Mouse (Mus musculus): ENCODE results near the gene Sfn. TPM values are rescaled to one million over a fixed set of nuclear protein-coding genes. Genes with fewer than 3 reads are reported as not detected.
A peak's percentile ranks its signal among the peaks of the same experiment; 100 is the strongest.

The Sfn gene
- polyA plus RNA-seq, 1 experiment, result 0.06 TPM

DNA sequence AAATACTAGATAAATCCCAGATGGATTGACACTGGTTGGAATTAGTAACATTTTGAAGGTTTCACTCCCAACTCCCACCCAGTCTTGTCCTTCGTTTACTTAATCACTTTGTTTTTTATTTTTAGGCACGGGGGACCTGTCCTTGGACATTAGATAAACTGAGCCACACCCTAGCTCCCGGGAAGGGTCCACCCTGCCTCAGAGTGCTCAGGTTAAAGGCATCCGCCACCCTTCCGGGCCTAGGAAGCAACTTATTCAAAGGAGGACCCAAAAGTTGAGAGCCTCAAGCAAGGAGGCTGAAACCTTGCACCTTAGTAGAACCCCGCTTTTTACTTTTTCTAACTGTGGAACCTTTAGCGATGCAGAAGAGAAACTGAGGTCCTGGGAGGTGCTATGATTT lies 2.9 kb downstream of the Sfn start:
- peaks cover 38% of the 10 kb centered on the region for H3K27me3 ChIP-seq (ENCODE audit: control insufficient read depth)
- H3K4me1 ChIP-seq (ENCODE audit: control insufficient read depth), result peaks cover 25% of the 10 kb centered on the region
- H3K36me3 ChIP-seq (ENCODE audit: control insufficient read depth), result no peaks in the 10 kb centered on the region
- TF ChIP-seq TAL1 (IDR thresholded peaks at IDR 0.05; ENCODE audit: low read length), result no peak
- TF ChIP-seq GATA1 (IDR thresholded peaks at IDR 0.05; ENCODE audit: low read length), result no peak
- no peaks in the 10 kb centered on the region for H3K9me3 ChIP-seq (ENCODE audit: control insufficient read depth, low read length)
- peak overlapping the region; percentile 64 for H3K4me3 ChIP-seq (replicated peaks)

DNA sequence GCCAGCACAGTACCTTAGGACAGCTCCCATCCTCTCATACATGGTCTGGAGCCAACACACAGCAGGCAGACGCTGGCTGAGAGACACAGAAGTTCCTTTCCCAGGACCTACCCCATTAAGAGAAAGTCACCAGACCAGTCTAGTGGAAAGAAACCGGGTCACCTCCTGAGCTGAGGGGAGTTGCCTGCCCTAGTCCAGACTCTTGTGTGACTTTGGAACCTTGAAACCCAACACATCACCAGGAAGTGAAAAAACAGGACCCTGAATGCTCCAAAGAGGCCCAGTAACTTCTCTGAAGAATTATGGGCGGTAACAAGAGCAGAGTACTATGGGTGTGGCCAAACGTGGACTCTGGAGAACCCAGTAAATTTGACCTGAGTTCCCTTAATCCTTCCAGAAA lies 3.4 kb downstream of the Sfn start:
- H3K9me3 ChIP-seq (ENCODE audit: control insufficient read depth, low read length), result no peaks in the 10 kb centered on the region
- H3K4me3 ChIP-seq (replicated peaks), result peak overlapping the region; percentile 64
- TF ChIP-seq TAL1 (IDR thresholded peaks at IDR 0.05; ENCODE audit: low read length) (no peak), GATA1 (IDR thresholded peaks at IDR 0.05; ENCODE audit: low read length) (no peak)
- H3K4me1 ChIP-seq (ENCODE audit: control insufficient read depth), result peaks cover 25% of the 10 kb centered on the region
- H3K36me3 ChIP-seq (ENCODE audit: control insufficient read depth), result no peaks in the 10 kb centered on the region
- H3K27me3 ChIP-seq (ENCODE audit: control insufficient read depth), result peaks cover 38% of the 10 kb centered on the region

DNA sequence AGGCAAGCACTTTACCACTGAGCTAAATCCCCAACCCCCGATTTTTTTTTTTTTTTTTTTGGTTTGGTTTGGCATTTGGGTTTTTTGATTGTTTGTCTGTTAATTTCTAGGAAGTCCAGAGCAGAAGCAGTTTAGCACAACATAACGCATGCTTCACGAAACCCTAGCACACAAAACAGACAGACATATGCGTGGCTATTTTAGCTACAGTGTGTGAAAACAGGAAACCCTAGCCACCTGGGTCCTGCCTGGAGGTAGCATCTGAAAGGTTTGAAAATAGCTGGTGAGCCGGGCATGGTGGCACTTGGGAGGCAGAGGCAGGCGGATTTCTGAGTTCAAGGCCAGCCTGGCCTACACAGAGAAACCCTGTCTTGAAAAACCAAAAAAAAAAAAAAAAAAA lies 5.9 kb downstream of the Sfn start:
- Histone ChIP-seq H3K36me3 (ENCODE audit: control insufficient read depth) (peaks cover 9% of the 10 kb centered on the region), H3K9me3 (ENCODE audit: control insufficient read depth, low read length) (no peaks in the 10 kb centered on the region), H3K4me1 (ENCODE audit: control insufficient read depth) (peaks cover 20% of the 10 kb centered on the region), H3K27me3 (ENCODE audit: control insufficient read depth) (peaks cover 26% of the 10 kb centered on the region), H3K4me3 (replicated peaks) (no peak overlapping the region)
- TF ChIP-seq GATA1 (IDR thresholded peaks at IDR 0.05; ENCODE audit: low read length) (no peak), TAL1 (IDR thresholded peaks at IDR 0.05; ENCODE audit: low read length) (no peak)

DNA sequence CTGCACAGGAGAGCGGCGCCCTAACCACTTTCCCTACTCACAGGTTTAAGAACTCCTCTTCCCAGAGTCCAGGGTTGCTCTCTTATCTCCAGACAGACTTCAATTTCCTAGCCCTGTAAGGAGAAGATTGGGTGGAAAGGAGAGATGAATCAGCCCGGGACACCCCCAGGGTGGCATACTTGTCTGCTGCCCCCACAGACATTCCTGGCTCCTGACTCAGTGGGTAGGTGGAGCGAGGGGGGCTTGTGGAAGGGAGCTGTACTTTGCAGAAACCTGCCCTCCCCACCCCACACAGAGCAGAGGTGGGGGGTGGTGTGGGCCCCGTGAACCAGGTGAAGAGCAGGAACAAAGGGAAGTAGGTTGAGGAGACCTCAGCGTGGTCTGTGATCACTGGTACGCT lies 6.4 kb downstream of the Sfn start:
- Histone ChIP-seq H3K36me3 (ENCODE audit: control insufficient read depth) (peaks cover 14% of the 10 kb centered on the region), H3K4me1 (ENCODE audit: control insufficient read depth) (peaks cover 20% of the 10 kb centered on the region), H3K9me3 (ENCODE audit: control insufficient read depth, low read length) (no peaks in the 10 kb centered on the region), H3K27me3 (ENCODE audit: control insufficient read depth) (peaks cover 24% of the 10 kb centered on the region), H3K4me3 (replicated peaks) (no peak overlapping the region)
- TF ChIP-seq GATA1 (IDR thresholded peaks at IDR 0.05; ENCODE audit: low read length) (no peak), TAL1 (IDR thresholded peaks at IDR 0.05; ENCODE audit: low read length) (no peak)

DNA sequence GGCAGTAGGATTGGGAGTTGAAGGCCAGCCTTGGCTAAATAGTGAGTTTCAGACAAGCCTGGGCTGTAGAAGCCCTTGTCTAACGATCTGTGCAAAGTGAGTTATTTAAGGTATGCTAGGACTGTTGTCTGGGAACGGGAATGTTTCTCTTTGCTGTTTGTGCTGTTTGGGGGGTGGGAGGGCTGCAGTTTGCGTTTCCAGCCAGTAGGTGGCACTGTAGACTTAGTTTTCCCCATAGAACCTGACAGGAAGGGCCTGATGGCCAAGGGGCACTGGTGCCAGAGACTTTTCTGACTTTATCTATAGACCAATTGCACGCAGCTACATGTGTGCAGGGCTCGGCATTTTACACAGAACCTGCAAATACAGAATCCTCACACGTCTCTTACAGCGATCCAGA lies 9.4 kb downstream of the Sfn start:
- TF ChIP-seq GATA1 (IDR thresholded peaks at IDR 0.05; ENCODE audit: low read length), result no peak
- no peak for TF ChIP-seq TAL1 (IDR thresholded peaks at IDR 0.05; ENCODE audit: low read length)
- no peak overlapping the region for H3K4me3 ChIP-seq (replicated peaks)
- H3K27me3 ChIP-seq (ENCODE audit: control insufficient read depth), result no peaks in the 10 kb centered on the region
- H3K4me1 ChIP-seq (ENCODE audit: control insufficient read depth), result no peaks in the 10 kb centered on the region
- H3K36me3 ChIP-seq (ENCODE audit: control insufficient read depth), result peaks cover 43% of the 10 kb centered on the region
- no peaks in the 10 kb centered on the region for H3K9me3 ChIP-seq (ENCODE audit: control insufficient read depth, low read length)

DNA sequence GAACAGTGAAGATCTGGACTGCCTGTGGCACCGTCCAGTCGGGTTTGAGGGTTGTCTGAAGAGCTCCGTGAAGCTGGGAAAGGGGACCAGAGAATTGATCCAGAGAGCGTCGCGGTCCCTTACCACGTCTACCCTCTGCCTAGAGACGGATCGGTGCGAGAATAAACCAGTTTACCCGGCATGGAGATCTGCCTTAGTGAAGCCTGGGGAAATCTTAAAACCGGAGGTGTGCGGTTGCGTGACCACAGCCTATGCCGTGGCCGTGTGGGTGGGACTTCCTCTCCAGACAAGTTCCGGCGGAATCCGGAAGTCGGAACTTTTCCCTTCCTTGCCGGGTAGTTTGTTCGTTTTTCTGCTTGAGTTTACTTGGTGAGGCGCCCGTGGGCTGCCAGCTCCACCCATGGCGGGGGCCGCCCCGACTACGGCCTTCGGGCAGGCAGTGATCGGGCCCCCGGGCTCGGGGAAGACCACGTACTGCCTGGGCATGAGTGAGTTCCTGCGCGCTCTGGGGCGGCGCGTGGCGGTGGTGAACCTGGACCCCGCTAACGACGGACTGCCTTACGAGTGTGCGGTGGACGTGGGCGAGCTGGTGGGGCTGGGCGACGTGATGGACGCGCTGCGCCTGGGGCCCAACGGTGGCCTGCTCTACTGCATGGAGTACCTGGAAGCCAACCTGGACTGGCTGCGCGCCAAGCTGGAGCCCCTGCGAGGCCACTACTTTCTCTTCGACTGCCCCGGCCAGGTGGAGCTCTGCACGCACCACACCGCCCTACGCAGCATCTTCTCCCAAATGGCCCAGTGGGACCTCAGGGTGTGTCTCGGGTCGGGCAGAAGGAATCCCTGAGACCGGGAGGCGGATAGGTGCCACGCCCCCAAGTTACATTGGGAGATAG lies 17.7 kb downstream of the Sfn start, which contains the start of gene Gpn2:
Gene Gpn2 (plus strand): TSS at position 304 of the 893 bp plus-strand sequence.
- no peaks in the 10 kb centered on the region for H3K9me3 ChIP-seq (ENCODE audit: control insufficient read depth, low read length)
- TF ChIP-seq GATA1 (IDR thresholded peaks at IDR 0.05; ENCODE audit: low read length) (no peak), TAL1 (IDR thresholded peaks at IDR 0.05; ENCODE audit: low read length) (no peak)
- H3K27me3 ChIP-seq (ENCODE audit: control insufficient read depth), result no peaks in the 10 kb centered on the region
- peak within 1 kb of the TSS; percentile 83 for H3K4me3 ChIP-seq (replicated peaks)
- peaks cover 24% of the 10 kb centered on the region for H3K4me1 ChIP-seq (ENCODE audit: control insufficient read depth)
- peaks cover 68% of the 10 kb centered on the region for H3K36me3 ChIP-seq (ENCODE audit: control insufficient read depth)

DNA sequence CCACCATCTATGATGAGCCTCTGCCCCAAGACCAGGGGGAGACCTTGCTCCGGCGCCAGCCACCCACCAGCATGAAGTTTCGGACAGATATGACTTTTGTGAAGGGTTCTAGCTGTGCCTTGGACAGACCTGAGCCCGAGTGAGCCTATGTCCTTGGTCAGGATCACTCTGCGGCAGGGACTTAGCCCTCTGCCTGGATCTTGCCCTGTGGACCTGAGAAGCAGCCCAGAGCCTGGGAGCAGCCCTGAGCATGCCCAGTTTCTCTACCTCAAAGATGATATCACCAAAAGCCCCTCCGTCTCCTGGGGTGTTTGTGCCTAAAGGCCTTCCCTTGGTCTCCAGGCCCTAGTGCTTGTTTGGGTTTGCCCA lies 18.3 kb downstream of the Sfn start:
- no peak for TF ChIP-seq GATA1 (IDR thresholded peaks at IDR 0.05; ENCODE audit: low read length)
- no peak for TF ChIP-seq TAL1 (IDR thresholded peaks at IDR 0.05; ENCODE audit: low read length)
- H3K4me1 ChIP-seq (ENCODE audit: control insufficient read depth), result peaks cover 24% of the 10 kb centered on the region
- H3K36me3 ChIP-seq (ENCODE audit: control insufficient read depth), result peaks cover 67% of the 10 kb centered on the region
- no peaks in the 10 kb centered on the region for H3K27me3 ChIP-seq (ENCODE audit: control insufficient read depth)
- H3K9me3 ChIP-seq (ENCODE audit: control insufficient read depth, low read length), result no peaks in the 10 kb centered on the region
- H3K4me3 ChIP-seq (replicated peaks), result peak overlapping the region; percentile 83

DNA sequence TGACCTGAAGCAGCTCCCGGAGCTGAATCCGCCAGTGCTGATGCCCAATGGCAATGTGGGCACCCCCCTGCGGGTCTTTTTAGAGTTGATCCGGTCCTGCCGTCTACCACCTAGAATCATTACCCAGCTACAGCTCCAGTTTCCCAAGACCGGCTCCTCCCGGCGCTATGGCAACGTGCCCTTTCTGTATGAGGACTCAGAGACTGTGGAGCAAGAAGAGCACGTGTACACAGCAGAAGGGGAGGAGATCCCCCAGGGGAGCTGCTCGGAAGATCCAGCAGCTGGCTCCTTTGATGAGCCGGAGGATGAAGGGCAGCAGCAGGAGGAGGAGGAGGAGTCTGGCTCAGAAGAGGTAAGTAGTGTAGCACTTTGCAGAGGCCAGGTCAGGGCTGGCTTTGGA lies 24.0 kb downstream of the Sfn start:
- peaks cover 29% of the 10 kb centered on the region for H3K4me1 ChIP-seq (ENCODE audit: control insufficient read depth)
- no peaks in the 10 kb centered on the region for H3K9me3 ChIP-seq (ENCODE audit: control insufficient read depth, low read length)
- TF ChIP-seq TAL1 (IDR thresholded peaks at IDR 0.05; ENCODE audit: low read length), result no peak
- TF ChIP-seq GATA1 (IDR thresholded peaks at IDR 0.05; ENCODE audit: low read length), result no peak
- H3K27me3 ChIP-seq (ENCODE audit: control insufficient read depth), result no peaks in the 10 kb centered on the region
- H3K4me3 ChIP-seq (replicated peaks), result no peak overlapping the region
- H3K36me3 ChIP-seq (ENCODE audit: control insufficient read depth), result peaks cover 49% of the 10 kb centered on the region

DNA sequence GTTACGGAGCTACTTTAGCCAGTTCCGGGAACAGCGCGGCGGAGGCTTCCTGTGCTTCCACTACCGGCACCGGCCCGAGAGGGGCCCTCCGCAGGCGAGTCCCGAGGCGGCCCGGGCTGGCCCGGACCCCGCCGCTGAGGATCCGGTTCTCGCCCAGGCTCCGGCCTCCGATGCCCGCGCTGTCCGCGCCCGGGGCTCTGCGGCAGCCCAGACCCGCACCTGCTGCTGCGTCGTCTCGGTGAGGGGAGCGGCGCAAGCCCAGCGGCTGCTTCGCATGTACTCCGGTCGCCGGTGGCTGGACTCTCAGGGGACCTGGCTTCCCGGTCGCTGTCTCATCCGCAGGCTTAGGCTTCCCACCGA lies 27.1 kb downstream of the Sfn start:
- Histone ChIP-seq H3K36me3 (ENCODE audit: control insufficient read depth) (peaks cover 22% of the 10 kb centered on the region), H3K27me3 (ENCODE audit: control insufficient read depth) (no peaks in the 10 kb centered on the region), H3K9me3 (ENCODE audit: control insufficient read depth, low read length) (0 out of 2 replicates have a peak, but pooled peaks cover 2% of the 10 kb centered on the region), H3K4me3 (replicated peaks) (peak overlapping the region; percentile 88), H3K4me1 (ENCODE audit: control insufficient read depth) (peaks cover 26% of the 10 kb centered on the region)
- TF ChIP-seq TAL1 (IDR thresholded peaks at IDR 0.05; ENCODE audit: low read length), result no peak
- no peak for TF ChIP-seq GATA1 (IDR thresholded peaks at IDR 0.05; ENCODE audit: low read length)
